Comparison of ENCODE assay signal across 23 mouse cellular contexts in genomic region chrX:57118143-57118542, GRCm38 (mm10). TPM values are rescaled to one million over a fixed set of nuclear protein-coding genes. Genes with fewer than 3 reads are reported as not detected.
DNase-seq lines count a peak whose midpoint lies in the region; ATAC-seq and TF ChIP-seq lines count a peak whose summit lies in the region.
"Had no signal": no experiment of that assay in that cellular context is flagged by ENCODE, and none has a peak within 500 bp of the region (broad histone marks: within the 10 kb centered on the region; RNA-seq: fewer than 3 reads in every experiment).

No protein-coding gene starts in this region.

- ATAC-seq in heart, embryonic 16.5 days (replicated peaks; ENCODE audit: extremely low read depth, insufficient read depth, low FRiP score): no peak
- ATAC-seq in lung, postnatal 0 days: no peak

- H3K27me3 ChIP-seq in heart, embryonic 16.5 days (ENCODE audit: control insufficient read depth, insufficient read depth, low read length): no peaks in the 10 kb centered on the region
- H3K27me3 ChIP-seq in lung, postnatal 0 days (replicated peaks; ENCODE audit: insufficient read depth, low read length): no peaks in the 10 kb centered on the region
- H3K27me3 ChIP-seq: embryonic facial prominence, embryonic 13.5 days; kidney, embryonic 15.5 days; liver, embryonic 13.5 days; neural tube, embryonic 13.5 days had no signal

- H3K9ac ChIP-seq in heart, embryonic 16.5 days (ENCODE audit: low read length): no peak overlapping the region
- no peak overlapping the region for H3K9ac ChIP-seq in lung, postnatal 0 days (replicated peaks; ENCODE audit: low read depth)
- H3K9ac ChIP-seq: embryonic facial prominence, embryonic 13.5 days; kidney, embryonic 15.5 days; liver, embryonic 13.5 days; neural tube, embryonic 13.5 days had no signal

- TF ChIP-seq POLR2A in lung, adult 2 months (IDR thresholded peaks at IDR 0.05; ENCODE audit: borderline replicate concordance, extremely low read depth, low read depth, low read length): no peak
- TF ChIP-seq POLR2A in cortical plate, adult 2 months (IDR thresholded peaks at IDR 0.05; ENCODE audit: extremely low read depth, insufficient read depth, low read length): no peak

- H3K9me3 ChIP-seq in heart, embryonic 16.5 days (replicated peaks; ENCODE audit: control insufficient read depth, low read length): no peaks in the 10 kb centered on the region
- no peaks in the 10 kb centered on the region for H3K9me3 ChIP-seq in lung, postnatal 0 days (ENCODE audit: low read length)
- H3K9me3 ChIP-seq: embryonic facial prominence, embryonic 13.5 days; hindbrain, embryonic 10.5 days; kidney, embryonic 15.5 days; liver, embryonic 13.5 days; neural tube, embryonic 13.5 days had no signal

- H3K4me1 ChIP-seq in heart, embryonic 16.5 days (ENCODE audit: control insufficient read depth, insufficient read depth, low read length): no peaks in the 10 kb centered on the region
- no peaks in the 10 kb centered on the region for H3K4me1 ChIP-seq in lung, postnatal 0 days (ENCODE audit: insufficient read depth, low read depth, low read length)
- H3K4me1 ChIP-seq in lung, adult 2 months (ENCODE audit: control insufficient read depth, insufficient read depth, low read length): no peaks in the 10 kb centered on the region
- no peaks in the 10 kb centered on the region for H3K4me1 ChIP-seq in cortical plate, adult 2 months (ENCODE audit: control insufficient read depth, insufficient read depth, low read length)
- H3K4me1 ChIP-seq: embryonic facial prominence, embryonic 13.5 days; hindbrain, embryonic 10.5 days; kidney, embryonic 15.5 days; liver, embryonic 13.5 days; neural tube, embryonic 13.5 days had no signal

- peak; percentile 45 for TF ChIP-seq CTCF in lung, postnatal 0 days (IDR thresholded peaks at IDR 0.05)
- TF ChIP-seq CTCF in lung, adult 2 months (IDR thresholded peaks at IDR 0.05; ENCODE audit: insufficient read depth, low read length): no peak
- TF ChIP-seq CTCF in cortical plate, adult 2 months (IDR thresholded peaks at IDR 0.05; ENCODE audit: extremely low read depth, insufficient read depth, low read length): peak; percentile 11; the same call in 1 of the 2 replicates

- no peaks in the 10 kb centered on the region for H3K36me3 ChIP-seq in heart, embryonic 16.5 days (ENCODE audit: control insufficient read depth, insufficient read depth)
- H3K36me3 ChIP-seq in lung, postnatal 0 days (ENCODE audit: insufficient read depth, low read length): no peaks in the 10 kb centered on the region
- H3K36me3 ChIP-seq: embryonic facial prominence, embryonic 13.5 days; hindbrain, embryonic 10.5 days; kidney, embryonic 15.5 days; liver, embryonic 13.5 days; neural tube, embryonic 13.5 days had no signal

- no peak overlapping the region for H3K27ac ChIP-seq in heart, embryonic 16.5 days (ENCODE audit: low read length)
- no peak overlapping the region for H3K27ac ChIP-seq in lung, postnatal 0 days (ENCODE audit: low read length)
- H3K27ac ChIP-seq in cortical plate, adult 2 months (ENCODE audit: insufficient read depth, low read length): no peak overlapping the region
- H3K27ac ChIP-seq: embryonic facial prominence, embryonic 13.5 days; hindbrain, embryonic 10.5 days; kidney, embryonic 15.5 days; liver, embryonic 13.5 days; neural tube, embryonic 13.5 days had no signal

- DNase-seq in heart, adult 11 months: no peak
- DNase-seq in lung, postnatal 0 days (ENCODE audit: low spot score): no peak
- DNase-seq in lung, adult 2 months: no peak
- DNase-seq in ES-CJ7 (ENCODE audit: low read depth, low spot score): peak; percentile 2
- DNase-seq in adrenal gland, postnatal 10 days: no peak
- DNase-seq: adrenal gland, postnatal 25 days; cerebellum, adult 8-10 months; gastrocnemius, postnatal 36 days; liver, embryonic 13.5 days; lung, postnatal 14 days; right cerebral cortex, postnatal 25 days had no signal

- H3K4me2 ChIP-seq in heart, embryonic 16.5 days (ENCODE audit: low read depth, low read length): no peak overlapping the region
- no peak overlapping the region for H3K4me2 ChIP-seq in lung, postnatal 0 days (replicated peaks; ENCODE audit: low read depth, low read length)
- H3K4me2 ChIP-seq: embryonic facial prominence, embryonic 13.5 days; kidney, embryonic 15.5 days; liver, embryonic 13.5 days; neural tube, embryonic 13.5 days had no signal

- no peak for TF ChIP-seq EP300 in lung, postnatal 0 days (IDR thresholded peaks at IDR 0.05)

- 52% methylated on average over 8 of the region's 8 CpGs for WGBS in heart, embryonic 16.5 days
- 71% methylated on average over 8 of the region's 8 CpGs for WGBS in lung, postnatal 0 days
- WGBS in lung, adult 2 months: 67% methylated on average over 8 of the region's 8 CpGs

- 0 out of 2 replicates have a peak overlapping the region, but pooled peaks have one; percentile 10 for H3K4me3 ChIP-seq in heart, embryonic 16.5 days (ENCODE audit: low read length)
- no peak overlapping the region for H3K4me3 ChIP-seq in lung, postnatal 0 days (ENCODE audit: low read depth, low read length)
- no peak overlapping the region for H3K4me3 ChIP-seq in lung, adult 2 months (replicated peaks; ENCODE audit: extremely low read depth, low read depth, low read length)
- no peak overlapping the region for H3K4me3 ChIP-seq in cortical plate, adult 2 months (ENCODE audit: insufficient read depth, low read length)
- H3K4me3 ChIP-seq: embryonic facial prominence, embryonic 13.5 days; hindbrain, embryonic 10.5 days; kidney, embryonic 15.5 days; liver, embryonic 13.5 days; neural tube, embryonic 13.5 days had no signal

RNA-seq across cellular contexts. Expression of gene Vgll1, which starts 30.2 kb away (rescaled TPM):
- 0.07 TPM in 1 of 2 replicates, not detected in the other for polyA plus RNA-seq in heart, embryonic 16.5 days (2015; fragmentation: Nextera tagmentation; extraction: Ambion mirVana)
- polyA plus RNA-seq in lung, postnatal 0 days (2015; fragmentation: Nextera tagmentation; extraction: Ambion mirVana): 0.17 and 0.20 TPM in 2 replicates
- polyA plus RNA-seq in lung, adult 2 months (2012; rRNA removed): not detected in 2 replicates
- not detected in 2 replicates for polyA plus RNA-seq in cortical plate, adult 2 months (2012; rRNA removed)
- total RNA-seq in adrenal gland, postnatal 10 days (2021): not detected
- total RNA-seq: adrenal gland, postnatal 25 days; common myeloid progenitor, adult 5-6 weeks; gastrocnemius, postnatal 36 days; layer of hippocampus, adult 8-10 months; left cerebral cortex, adult 18-20 months; megakaryocyte-erythroid progenitor cell, adult 5-6 weeks had no signal
- polyA plus RNA-seq: frontal cortex, adult 2 months; intestine, embryonic 14.5 days; kidney, embryonic 15.5 days; liver, embryonic 13.5 days; neural tube, embryonic 13.5 days had no signal
